Mouse (Mus musculus): ENCODE results near the gene Col4a1. TPM values are rescaled to one million over a fixed set of nuclear protein-coding genes. Genes with fewer than 3 reads are reported as not detected.

Gene Col4a1
- polyA plus RNA-seq, 1 experiment from 2014 or later: 118 TPM

DNA sequence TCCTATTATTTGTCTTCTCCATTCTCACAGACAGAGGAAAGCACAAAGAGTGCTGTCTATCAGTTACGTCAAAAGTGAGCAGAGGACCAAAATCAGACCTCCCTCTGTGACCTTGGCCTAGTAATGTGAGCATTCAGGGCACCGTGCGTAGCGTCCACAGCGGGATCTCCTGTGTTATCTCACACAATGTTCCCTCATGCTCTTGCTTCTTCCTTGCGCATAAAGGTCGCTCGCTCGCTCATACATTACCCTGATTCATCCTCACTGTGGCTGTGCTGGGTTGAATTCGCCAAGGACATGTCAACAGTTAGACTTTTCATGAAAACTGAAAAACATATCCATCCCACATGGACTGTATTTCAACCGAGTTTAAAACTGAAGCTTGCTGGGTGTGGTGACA lies 115.4 kb downstream of the Col4a1 start:
- Histone ChIP-seq H3K4me1 (replicated peaks) (no peaks in the 10 kb centered on the region), H3K36me3 (peaks cover 36% of the 10 kb centered on the region), H3K4me2 (no peak overlapping the region), H3K27me3 (no peaks in the 10 kb centered on the region), H3K9ac (replicated peaks) (no peak overlapping the region), H3K4me3 (replicated peaks) (no peak overlapping the region), H3K27ac (no peak overlapping the region), H3K9me3 (no peaks in the 10 kb centered on the region)
- WGBS: 92% methylated on average over 11 of the region's 11 CpGs
- no peak for ATAC-seq (ENCODE audit: insufficient number of reproducible peaks, insufficient read depth, low FRiP score, low TSS enrichment, low read depth)

- WGBS: 55% methylated on average over 12 of the region's 12 CpGs
- Histone ChIP-seq H3K4me3 (replicated peaks) (no peak overlapping the region), H3K9ac (replicated peaks) (no peak overlapping the region), H3K27me3 (peaks cover 14% of the 10 kb centered on the region), H3K4me2 (no peak overlapping the region), H3K4me1 (replicated peaks) (peaks cover 6% of the 10 kb centered on the region; the same call in 1 of the 2 replicates), H3K9me3 (no peaks in the 10 kb centered on the region), H3K36me3 (no peaks in the 10 kb centered on the region), H3K27ac (no peak overlapping the region)
- no peak for ATAC-seq (ENCODE audit: insufficient number of reproducible peaks, insufficient read depth, low FRiP score, low TSS enrichment, low read depth)
Observed at GRCm38 (mm10) chr8:11192719-11193324, 119.8 kb downstream of the Col4a1 start.

DNA sequence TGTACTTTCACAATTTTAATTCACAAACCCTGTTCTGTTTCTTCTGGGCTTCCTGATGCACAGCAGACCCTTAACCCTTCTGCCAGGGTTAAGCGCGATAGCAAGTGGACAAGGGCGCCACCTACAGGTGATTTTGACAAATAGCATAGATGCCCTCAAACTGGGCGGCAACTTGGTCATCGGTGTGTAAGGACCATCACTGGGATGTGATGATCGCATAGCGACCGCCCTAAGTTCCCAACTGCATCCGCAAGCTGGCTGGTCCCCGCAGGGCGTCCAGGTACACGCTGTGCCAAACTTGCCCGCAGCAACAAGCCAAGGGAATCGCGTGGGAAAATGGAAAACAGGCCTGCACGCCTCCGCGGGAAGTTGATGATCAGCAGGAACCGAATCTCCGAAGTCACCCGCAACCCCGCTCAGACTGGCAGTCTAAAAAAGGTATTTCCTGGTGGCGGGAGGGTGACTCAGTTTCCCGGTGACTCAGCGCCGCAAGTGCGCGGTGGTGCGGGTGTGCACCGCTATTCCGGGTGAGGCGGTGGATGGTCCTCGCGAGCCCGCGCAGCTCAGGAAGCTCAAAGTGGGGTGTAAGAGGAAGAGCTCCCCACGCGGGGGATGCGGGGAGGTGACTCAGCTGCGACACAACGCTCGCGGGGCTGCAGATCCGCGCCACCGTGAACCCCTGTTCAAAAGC lies 124.9 kb downstream of the Col4a1 start:
- H3K4me3 ChIP-seq (replicated peaks): peak overlapping the region; percentile 47
- ATAC-seq (ENCODE audit: insufficient number of reproducible peaks, insufficient read depth, low FRiP score, low TSS enrichment, low read depth): no peak
- H3K36me3 ChIP-seq: no peaks in the 10 kb centered on the region
- peak overlapping the region; percentile 50 for H3K9ac ChIP-seq (replicated peaks)
- H3K27me3 ChIP-seq: peaks cover 16% of the 10 kb centered on the region
- no peaks in the 10 kb centered on the region for H3K9me3 ChIP-seq
- no peak overlapping the region for H3K27ac ChIP-seq
- peaks cover 6% of the 10 kb centered on the region; the same call in 1 of the 2 replicates for H3K4me1 ChIP-seq (replicated peaks)
- peak overlapping the region; percentile 93 for H3K4me2 ChIP-seq
- WGBS: 1% methylated on average over 46 of the region's 46 CpGs

- H3K9ac ChIP-seq (replicated peaks): no peak overlapping the region
- H3K4me3 ChIP-seq (replicated peaks): no peak overlapping the region
- H3K4me2 ChIP-seq: no peak overlapping the region
- no peak overlapping the region for H3K27ac ChIP-seq
- H3K4me1 ChIP-seq (replicated peaks): peaks cover 9% of the 10 kb centered on the region; the same call in 1 of the 2 replicates
- peaks cover 23% of the 10 kb centered on the region for H3K27me3 ChIP-seq
- 87% methylated on average over 4 of the region's 4 CpGs for WGBS
- no peak for ATAC-seq (ENCODE audit: insufficient number of reproducible peaks, insufficient read depth, low FRiP score, low TSS enrichment, low read depth)
- no peaks in the 10 kb centered on the region for H3K9me3 ChIP-seq
- H3K36me3 ChIP-seq: no peaks in the 10 kb centered on the region
Observed at GRCm38 (mm10) chr8:11186456-11186855, 126.2 kb downstream of the Col4a1 start.

- WGBS: 93% methylated on average over 2 of the region's 2 CpGs
- no peak overlapping the region for H3K9ac ChIP-seq (replicated peaks)
- no peak overlapping the region for H3K4me3 ChIP-seq (replicated peaks)
- H3K36me3 ChIP-seq: no peaks in the 10 kb centered on the region
- H3K27ac ChIP-seq: no peak overlapping the region
- peaks cover 23% of the 10 kb centered on the region for H3K27me3 ChIP-seq
- H3K9me3 ChIP-seq: no peaks in the 10 kb centered on the region
- ATAC-seq (ENCODE audit: insufficient number of reproducible peaks, insufficient read depth, low FRiP score, low TSS enrichment, low read depth): no peak
- H3K4me1 ChIP-seq (replicated peaks): peaks cover 9% of the 10 kb centered on the region; the same call in 1 of the 2 replicates
- H3K4me2 ChIP-seq: no peak overlapping the region
Observed at GRCm38 (mm10) chr8:11185672-11186071, 127.0 kb downstream of the Col4a1 start.

DNA sequence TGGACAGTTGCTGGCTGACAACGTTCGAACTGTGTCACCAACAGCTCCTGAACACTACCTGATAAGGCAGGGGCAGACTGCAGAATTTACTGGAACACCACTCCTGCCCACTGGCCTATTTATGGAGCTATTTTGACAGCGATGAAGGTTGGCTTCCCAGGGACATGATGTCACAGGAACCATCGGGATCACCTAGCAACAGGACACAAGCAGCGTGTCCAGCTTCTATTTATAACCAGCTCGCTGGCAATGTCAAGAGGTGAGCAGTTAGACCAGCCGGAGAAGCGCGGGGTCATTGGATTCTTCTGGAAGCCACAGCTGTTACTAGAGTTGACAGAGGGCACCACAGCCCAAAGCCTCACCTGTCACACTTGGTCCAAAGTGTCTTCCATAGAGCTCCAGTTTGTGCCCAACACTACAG lies 129.0 kb downstream of the Col4a1 start:
- WGBS: 65% methylated on average over 9 of the region's 9 CpGs
- ATAC-seq (ENCODE audit: insufficient number of reproducible peaks, insufficient read depth, low FRiP score, low TSS enrichment, low read depth): no peak
- peaks cover 9% of the 10 kb centered on the region; the same call in 1 of the 2 replicates for H3K4me1 ChIP-seq (replicated peaks)

DNA sequence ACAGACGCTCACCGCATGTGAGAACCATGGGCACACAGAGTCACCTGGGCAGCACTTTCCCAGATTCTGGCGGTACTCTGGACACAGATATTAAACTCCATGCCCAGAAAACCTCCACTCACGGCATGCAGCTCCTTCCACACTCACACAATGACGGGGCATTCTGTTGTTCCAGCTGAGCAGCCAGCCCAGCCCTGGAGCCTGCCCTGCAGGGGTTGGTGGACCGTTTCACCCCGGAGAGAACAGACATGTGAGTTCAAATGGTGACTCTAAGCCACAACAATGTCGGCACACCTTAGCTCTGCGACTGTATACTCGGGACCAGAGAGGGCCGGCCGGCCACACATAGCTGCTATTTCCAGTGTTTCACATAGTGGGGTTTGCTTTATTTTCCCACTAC lies 130.0 kb downstream of the Col4a1 start:
- Histone ChIP-seq H3K27me3 (peaks cover 7% of the 10 kb centered on the region), H3K36me3 (no peaks in the 10 kb centered on the region), H3K9ac (replicated peaks) (no peak overlapping the region), H3K9me3 (no peaks in the 10 kb centered on the region), H3K4me2 (no peak overlapping the region), H3K4me1 (replicated peaks) (peaks cover 3% of the 10 kb centered on the region; the same call in 1 of the 2 replicates), H3K4me3 (replicated peaks) (no peak overlapping the region), H3K27ac (no peak overlapping the region)
- ATAC-seq (ENCODE audit: insufficient number of reproducible peaks, insufficient read depth, low FRiP score, low TSS enrichment, low read depth): no peak
- 84% methylated on average over 12 of the region's 12 CpGs for WGBS

More for the DNA sequence above, 129.0 kb downstream of the Col4a1 start:
- H3K9me3 ChIP-seq: no peaks in the 10 kb centered on the region
- no peaks in the 10 kb centered on the region for H3K36me3 ChIP-seq
- no peak overlapping the region for H3K4me3 ChIP-seq (replicated peaks)
- H3K27me3 ChIP-seq: peaks cover 17% of the 10 kb centered on the region
- no peak overlapping the region for H3K27ac ChIP-seq
- H3K9ac ChIP-seq (replicated peaks): no peak overlapping the region
- no peak overlapping the region for H3K4me2 ChIP-seq

DNA sequence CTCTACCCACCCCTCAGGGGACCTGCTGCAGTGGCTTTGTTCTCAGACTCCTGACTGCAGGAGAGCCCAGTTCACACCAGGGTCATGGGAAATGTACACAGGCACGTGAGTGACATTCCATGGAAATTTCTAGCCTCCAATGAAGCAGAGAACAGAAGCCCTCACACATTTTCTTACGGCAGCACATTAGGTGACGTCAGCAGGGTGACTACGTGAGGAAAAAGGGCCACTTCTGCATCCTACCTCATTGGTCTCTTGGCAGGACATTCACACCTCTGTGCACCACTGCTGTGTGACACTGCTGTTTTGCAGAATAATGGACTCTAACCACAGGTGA lies 130.5 kb downstream of the Col4a1 start:
- H3K4me1 ChIP-seq (replicated peaks): peaks cover 3% of the 10 kb centered on the region; the same call in 1 of the 2 replicates
- H3K4me3 ChIP-seq (replicated peaks): no peak overlapping the region
- 51% methylated on average over 4 of the region's 4 CpGs for WGBS
- H3K27ac ChIP-seq: no peak overlapping the region
- H3K36me3 ChIP-seq: no peaks in the 10 kb centered on the region
- no peak for ATAC-seq (ENCODE audit: insufficient number of reproducible peaks, insufficient read depth, low FRiP score, low TSS enrichment, low read depth)
- H3K27me3 ChIP-seq: peaks cover 7% of the 10 kb centered on the region
- no peaks in the 10 kb centered on the region for H3K9me3 ChIP-seq
- H3K4me2 ChIP-seq: no peak overlapping the region
- no peak overlapping the region for H3K9ac ChIP-seq (replicated peaks)

GRCm38 (mm10) chr8:11181420-11182147 lies 131.0 kb downstream of the Col4a1 start:
- H3K9me3 ChIP-seq: no peaks in the 10 kb centered on the region
- no peak overlapping the region for H3K27ac ChIP-seq
- 0 out of 2 replicates have a peak, but pooled peaks cover 3% of the 10 kb centered on the region for H3K4me1 ChIP-seq (replicated peaks)
- no peak overlapping the region for H3K9ac ChIP-seq (replicated peaks)
- no peak for ATAC-seq (ENCODE audit: insufficient number of reproducible peaks, insufficient read depth, low FRiP score, low TSS enrichment, low read depth)
- WGBS: 81% methylated on average over 11 of the region's 11 CpGs
- no peak overlapping the region for H3K4me3 ChIP-seq (replicated peaks)
- peaks cover 7% of the 10 kb centered on the region for H3K27me3 ChIP-seq
- H3K36me3 ChIP-seq: no peaks in the 10 kb centered on the region
- H3K4me2 ChIP-seq: no peak overlapping the region

- Histone ChIP-seq H3K27me3 (peaks cover 7% of the 10 kb centered on the region), H3K9ac (replicated peaks) (no peak overlapping the region), H3K4me1 (replicated peaks) (0 out of 2 replicates have a peak, but pooled peaks cover 3% of the 10 kb centered on the region), H3K36me3 (no peaks in the 10 kb centered on the region), H3K9me3 (no peaks in the 10 kb centered on the region), H3K27ac (no peak overlapping the region), H3K4me2 (no peak overlapping the region), H3K4me3 (replicated peaks) (no peak overlapping the region)
- 72% methylated on average over 3 of the region's 3 CpGs for WGBS
- no peak for ATAC-seq (ENCODE audit: insufficient number of reproducible peaks, insufficient read depth, low FRiP score, low TSS enrichment, low read depth)
Observed at GRCm38 (mm10) chr8:11179869-11180268, 132.8 kb downstream of the Col4a1 start.

DNA sequence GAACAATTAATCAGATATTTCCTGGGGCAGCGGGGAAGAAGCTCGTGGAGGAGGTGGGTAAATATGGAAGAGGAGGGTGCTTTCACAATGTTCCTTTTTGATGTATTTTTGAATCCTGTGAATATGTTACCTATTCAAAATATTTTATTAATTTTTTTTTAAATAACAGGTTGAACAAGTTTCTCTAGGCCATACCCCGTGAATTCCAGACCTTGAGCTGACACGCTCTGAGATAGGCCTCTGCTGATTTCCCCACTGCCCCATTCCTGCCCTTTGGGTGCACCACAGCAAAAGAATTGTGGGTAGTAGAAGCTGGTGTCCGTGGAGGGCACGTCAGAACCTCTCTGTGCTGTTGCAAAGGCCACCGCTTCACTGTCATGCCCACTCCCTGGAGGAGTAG lies 136.2 kb downstream of the Col4a1 start:
- Histone ChIP-seq H3K4me1 (replicated peaks) (no peaks in the 10 kb centered on the region), H3K9me3 (no peaks in the 10 kb centered on the region), H3K27ac (no peak overlapping the region), H3K4me2 (no peak overlapping the region), H3K9ac (replicated peaks) (no peak overlapping the region), H3K36me3 (no peaks in the 10 kb centered on the region), H3K27me3 (no peaks in the 10 kb centered on the region), H3K4me3 (replicated peaks) (no peak overlapping the region)
- ATAC-seq (ENCODE audit: insufficient number of reproducible peaks, insufficient read depth, low FRiP score, low TSS enrichment, low read depth): no peak
- 85% methylated on average over 7 of the region's 7 CpGs for WGBS

Measured in limb, embryonic 12.5 days (tissue).